Mouse (Mus musculus) heart, postnatal 0 days (tissue): Measurements from ENCODE around the gene Rfx8.

Experiments used
- CTCF ChIP-seq: IDR thresholded peaks from 2 replicates; pipeline ENCODE4 v1.5.1; 2016; ENCODE audit warnings: antibody characterized with exemption, control low read depth, low read depth
- EP300 ChIP-seq: IDR thresholded peaks from 2 replicates; pipeline ENCODE4 v1.6.1; 2016; ENCODE audit warnings: antibody characterized with exemption, low read depth

GRCm38 (mm10) chr1:39615526-39615925, 105.3 kb downstream of the Rfx8 start:
- TF ChIP-seq EP300 = no peak
- no peak for TF ChIP-seq CTCF
